Mouse (Mus musculus): Measurements from ENCODE around the gene Tmem92. TPM values are rescaled to one million over a fixed set of nuclear protein-coding genes. Genes with fewer than 3 reads are reported as not detected.

Tmem92 gene
- polyA plus RNA-seq, 1 experiment, result not detected

- no peak for TF ChIP-seq CTCF (conservative IDR thresholded peaks at IDR 0.05; ENCODE audit: insufficient read depth, insufficient read length, low read depth, low read length)
- TF ChIP-seq POLR2A (IDR thresholded peaks at IDR 0.05; ENCODE audit: low read depth, low read length), result no peak
- H3K4me3 ChIP-seq (ENCODE audit: insufficient read depth, low read depth, low read length), result no peak overlapping the region
- H3K4me1 ChIP-seq (ENCODE audit: control insufficient read depth, insufficient read depth, low read length), result no peaks in the 10 kb centered on the region
- no peaks in the 10 kb centered on the region for H3K36me3 ChIP-seq (ENCODE audit: control insufficient read depth, insufficient read depth, low read length)
- no peak overlapping the region for H3K27ac ChIP-seq (ENCODE audit: insufficient read depth, low read depth, low read length)
- H3K27me3 ChIP-seq (replicated peaks; ENCODE audit: control insufficient read depth, insufficient read depth, low read length), result no peaks in the 10 kb centered on the region
- DNase-seq, result no peak
- 47% methylated on average over 4 of the region's 4 CpGs for whole genome bisulfite sequencing
These were observed 52.9 kb downstream of the Tmem92 start for GRCm38 (mm10) chr11:94729565-94729964.

DNA sequence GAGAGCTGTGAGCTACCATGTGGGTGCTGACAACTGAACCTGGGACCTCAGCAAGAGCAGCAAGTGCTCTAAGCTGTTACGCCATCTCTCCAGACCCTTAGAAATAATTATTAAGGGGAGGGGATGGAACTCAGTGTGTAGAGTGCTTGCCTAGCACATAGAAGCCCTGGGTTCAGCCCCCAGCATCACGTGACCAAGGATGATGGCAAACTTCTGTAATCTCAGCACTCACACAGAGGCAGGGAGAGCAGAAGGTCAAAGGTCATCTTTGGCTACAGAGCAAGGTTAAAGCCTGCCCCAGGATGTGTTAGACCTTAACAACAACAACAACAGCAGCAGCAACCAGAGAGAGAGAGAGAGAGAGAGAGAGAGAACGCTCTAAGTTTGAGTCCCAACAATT, 54.0 kb downstream of the Tmem92 start:
- TF ChIP-seq POLR2A (IDR thresholded peaks at IDR 0.05; ENCODE audit: low read depth, low read length) (no peak), CTCF (conservative IDR thresholded peaks at IDR 0.05; ENCODE audit: insufficient read depth, insufficient read length, low read depth, low read length) (no peak)
- DNase-seq, result no peak
- Histone ChIP-seq H3K4me3 (ENCODE audit: insufficient read depth, low read depth, low read length) (no peak overlapping the region), H3K36me3 (ENCODE audit: control insufficient read depth, insufficient read depth, low read length) (no peaks in the 10 kb centered on the region), H3K27ac (ENCODE audit: insufficient read depth, low read depth, low read length) (no peak overlapping the region), H3K27me3 (replicated peaks; ENCODE audit: control insufficient read depth, insufficient read depth, low read length) (no peaks in the 10 kb centered on the region), H3K4me1 (ENCODE audit: control insufficient read depth, insufficient read depth, low read length) (no peaks in the 10 kb centered on the region)
- WGBS, result 82% methylated on average over 3 of the region's 3 CpGs

GRCm38 (mm10) chr11:94727306-94727705, 55.2 kb downstream of the Tmem92 start:
- Histone ChIP-seq H3K4me3 (ENCODE audit: insufficient read depth, low read depth, low read length) (no peak overlapping the region), H3K4me1 (ENCODE audit: control insufficient read depth, insufficient read depth, low read length) (no peaks in the 10 kb centered on the region)
- WGBS, result 91% methylated on average over 3 of the region's 3 CpGs

More at GRCm38 (mm10) chr11:94727306-94727705, 55.2 kb downstream of the Tmem92 start:
- Histone ChIP-seq H3K27me3 (replicated peaks; ENCODE audit: control insufficient read depth, insufficient read depth, low read length) (no peaks in the 10 kb centered on the region), H3K27ac (ENCODE audit: insufficient read depth, low read depth, low read length) (no peak overlapping the region), H3K36me3 (ENCODE audit: control insufficient read depth, insufficient read depth, low read length) (no peaks in the 10 kb centered on the region)
- TF ChIP-seq CTCF (conservative IDR thresholded peaks at IDR 0.05; ENCODE audit: insufficient read depth, insufficient read length, low read depth, low read length), result no peak
- no peak for TF ChIP-seq POLR2A (IDR thresholded peaks at IDR 0.05; ENCODE audit: low read depth, low read length)
- no peak for DNase-seq

Other genes with a start within 250 kb of the Tmem92 start
- 8.6 and 10.1 TPM in 2 replicates for gene Rsad1, start 233.4 kb downstream of the Tmem92 start, polyA plus RNA-seq (2012; rRNA removed)
- gene Chad, start 217.7 kb downstream of the Tmem92 start, polyA plus RNA-seq (2012; rRNA removed), result 0.10 and 0.22 TPM in 2 replicates
- 29.6 and 36.2 TPM in 2 replicates for gene Acsf2, start 180.8 kb downstream of the Tmem92 start, polyA plus RNA-seq (2012; rRNA removed)
- gene Lrrc59, start 152.9 kb downstream of the Tmem92 start, polyA plus RNA-seq (2012; rRNA removed), result 43.4 and 43.6 TPM in 2 replicates
- 92.0 and 121 TPM in 2 replicates for gene Mrpl27, start 128.9 kb downstream of the Tmem92 start, polyA plus RNA-seq (2012; rRNA removed)
- gene Eme1, start 128.7 kb downstream of the Tmem92 start, polyA plus RNA-seq (2012; rRNA removed), result 0.13 and 0.22 TPM in 2 replicates
- gene Xylt2, start 105.2 kb downstream of the Tmem92 start, polyA plus RNA-seq (2012; rRNA removed), result 21.3 and 26.6 TPM in 2 replicates
- not detected in 2 replicates for gene Gm11541, start 78.2 kb downstream of the Tmem92 start, polyA plus RNA-seq (2012; rRNA removed)
- gene Cdc34b, start 40.9 kb downstream of the Tmem92 start, polyA plus RNA-seq (2012; rRNA removed), result 0.08 and 0.16 TPM in 2 replicates
- 25.3 and 29.6 TPM in 2 replicates for gene Col1a1, start 153.5 kb upstream of the Tmem92 start, polyA plus RNA-seq (2012; rRNA removed)
- gene Hils1, start 184.9 kb upstream of the Tmem92 start, polyA plus RNA-seq (2012; rRNA removed), result 0.56 TPM in 1 of 2 replicates, not detected in the other
- gene Sgca, start 193.6 kb upstream of the Tmem92 start, polyA plus RNA-seq (2012; rRNA removed), result 5.0 and 23.9 TPM in 2 replicates
- gene Ppp1r9b, start 208.3 kb upstream of the Tmem92 start, polyA plus RNA-seq (2012; rRNA removed), result 24.1 and 29.9 TPM in 2 replicates
- gene Samd14, start 227.2 kb upstream of the Tmem92 start, polyA plus RNA-seq (2012; rRNA removed), result 3.2 and 3.7 TPM in 2 replicates

Data from kidney, adult 2 months (tissue).